Mouse (Mus musculus) stomach, embryonic 16.5 days (tissue): ENCODE measurements around the gene Srrm4. TPM values are rescaled to one million over a fixed set of nuclear protein-coding genes. Genes with fewer than 3 reads are reported as not detected.

Experiments used
- ATAC-seq: fragments of 200-750 bp; cut with Nextera tagmentation; 2 replicates; pipeline ENCODE4 v1.8.0; 2017; ENCODE audit warnings: moderate number of reproducible peaks, moderate TSS enrichment; ENCODE audit not compliant: insufficient read depth, low FRiP score
- H3K27ac ChIP-seq: fragments of 300-500 bp; sonication (generic); 2 replicates; pipeline ENCODE4 v1.5.1; 2014; ENCODE audit warnings: low read length
- H3K27me3 ChIP-seq: fragments of 300-500 bp; sonication (generic); 2 replicates; pipeline ENCODE4 v1.6.1; 2014; ENCODE audit warnings: low read length, control low read depth, mixed read lengths; ENCODE audit not compliant: control insufficient read depth, insufficient read depth
- H3K36me3 ChIP-seq: fragments of 300-500 bp; sonication (generic); 2 replicates; pipeline ENCODE4 v1.6.1; 2014; ENCODE audit warnings: low read length; ENCODE audit not compliant: control insufficient read depth, insufficient read depth
- H3K4me1 ChIP-seq: fragments of 300-500 bp; sonication (generic); 2 replicates; pipeline ENCODE4 v1.6.1; 2014; ENCODE audit warnings: low read length, control low read depth, mixed read lengths; ENCODE audit not compliant: control insufficient read depth, insufficient read depth
- H3K4me2 ChIP-seq: fragments of 300-500 bp; sonication (generic); 2 replicates; pipeline ENCODE4 v1.6.1; 2014; ENCODE audit warnings: low read depth, low read length, mixed read lengths
- H3K4me3 ChIP-seq: fragments of 300-500 bp; sonication (generic); replicated peaks from 2 replicates; pipeline ENCODE4 v1.5.1; 2014; ENCODE audit warnings: mild to moderate bottlenecking, low read length
- H3K9ac ChIP-seq: fragments of 300-500 bp; sonication (generic); 2 replicates; pipeline ENCODE4 v1.6.1; 2014; ENCODE audit warnings: low read length
- H3K9me3 ChIP-seq: fragments of 300-500 bp; sonication (generic); replicated peaks from 2 replicates; pipeline ENCODE4 v1.6.1; 2016; ENCODE audit warnings: low read length, control low read depth; ENCODE audit not compliant: control insufficient read depth
- WGBS: fragments of 180-500 bp; shearing (Covaris S2); extraction: QIAGEN DNeasy Blood & Tissue Kit; methylation state at CpG from one replicate; pipeline ENCODE4 v1.1.7; 2014; 5-methylcytosine and 5-hydroxymethylcytosine counted together
- polyA plus RNA-seq: library from polyadenylated mRNA; unstranded; fragments of >200 nt; fragmentation: Nextera tagmentation; extraction: Ambion mirVana; gene quantifications from 2 replicates; pipeline ENCODE4 v1.2.1, GENCODE M21; 2015

Gene Srrm4
- polyA plus RNA-seq, 1 experiment from 2014 or later = 1.3 TPM

GRCm38 (mm10) chr5:116498880-116499640 lies 92.6 kb downstream of the Srrm4 start:
- Histone ChIP-seq H3K27me3 (no peaks in the 10 kb centered on the region), H3K4me1 (no peaks in the 10 kb centered on the region), H3K27ac (no peak overlapping the region), H3K4me3 (no peak overlapping the region), H3K9ac (no peak overlapping the region), H3K4me2 (no peak overlapping the region), H3K9me3 (no peaks in the 10 kb centered on the region), H3K36me3 (no peaks in the 10 kb centered on the region)
- ATAC-seq = no peak
- WGBS = 58% methylated on average over 19 of the region's 19 CpGs

GRCm38 (mm10) chr5:116497866-116498265 lies 93.8 kb downstream of the Srrm4 start:
- ATAC-seq = no peak
- H3K4me3 ChIP-seq = no peak overlapping the region
- 84% methylated on average over 5 of the region's 5 CpGs for WGBS
- no peaks in the 10 kb centered on the region for H3K36me3 ChIP-seq
- H3K27me3 ChIP-seq = no peaks in the 10 kb centered on the region
- H3K4me2 ChIP-seq = no peak overlapping the region
- no peaks in the 10 kb centered on the region for H3K9me3 ChIP-seq
- H3K9ac ChIP-seq = no peak overlapping the region
- no peak overlapping the region for H3K27ac ChIP-seq
- H3K4me1 ChIP-seq = no peaks in the 10 kb centered on the region

DNA sequence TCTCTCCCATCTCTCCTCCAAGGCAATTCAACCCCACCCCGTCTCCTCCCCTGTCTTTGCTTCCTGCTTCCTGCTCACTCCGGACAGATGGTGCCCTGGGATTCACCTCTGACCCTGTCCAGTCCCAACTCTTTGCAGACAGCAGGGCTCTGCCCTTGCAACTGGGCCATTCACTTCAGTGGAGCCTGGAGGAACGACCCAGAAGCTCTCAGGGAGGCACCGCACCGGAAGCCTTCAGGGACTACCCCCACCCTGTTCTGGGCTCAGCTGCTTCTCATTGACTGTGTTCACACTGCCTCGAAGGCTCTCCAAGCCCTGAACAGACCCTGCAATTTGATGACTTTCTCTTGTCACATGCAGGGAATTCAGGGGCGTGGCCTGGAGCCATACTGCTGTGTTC lies 94.4 kb downstream of the Srrm4 start:
- ATAC-seq = no peak
- WGBS = 23% methylated on average over 7 of the region's 7 CpGs

DNA sequence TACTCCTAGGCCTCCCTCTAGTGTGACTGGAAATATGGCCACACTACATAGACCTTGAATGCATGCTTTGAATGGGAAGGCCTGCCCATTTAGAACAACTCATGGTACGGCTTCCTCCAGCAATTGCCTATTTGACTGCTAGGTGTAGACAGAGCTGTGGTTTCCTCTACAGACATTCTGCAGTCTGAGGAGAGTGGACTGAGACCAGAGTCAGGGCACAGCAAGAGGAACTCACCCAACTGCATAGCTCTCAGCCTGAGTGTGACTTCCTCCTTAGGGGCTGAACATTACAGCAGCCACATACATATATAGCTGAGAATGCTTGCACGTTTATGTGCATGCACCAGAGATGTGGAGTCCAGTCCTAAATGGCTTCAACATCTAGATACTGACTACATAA lies 94.9 kb downstream of the Srrm4 start:
- H3K9me3 ChIP-seq = no peaks in the 10 kb centered on the region
- no peak overlapping the region for H3K9ac ChIP-seq
- H3K4me2 ChIP-seq = no peak overlapping the region
- WGBS = 65% methylated on average over 2 of the region's 2 CpGs
- no peak overlapping the region for H3K4me3 ChIP-seq
- no peak overlapping the region for H3K27ac ChIP-seq
- H3K36me3 ChIP-seq = no peaks in the 10 kb centered on the region
- no peaks in the 10 kb centered on the region for H3K27me3 ChIP-seq
- no peaks in the 10 kb centered on the region for H3K4me1 ChIP-seq
- no peak for ATAC-seq

More for the DNA sequence above, 94.4 kb downstream of the Srrm4 start:
- Histone ChIP-seq H3K27me3 (no peaks in the 10 kb centered on the region), H3K27ac (no peak overlapping the region), H3K4me1 (no peaks in the 10 kb centered on the region), H3K4me2 (no peak overlapping the region), H3K9me3 (no peaks in the 10 kb centered on the region), H3K9ac (no peak overlapping the region), H3K36me3 (no peaks in the 10 kb centered on the region), H3K4me3 (no peak overlapping the region)

DNA sequence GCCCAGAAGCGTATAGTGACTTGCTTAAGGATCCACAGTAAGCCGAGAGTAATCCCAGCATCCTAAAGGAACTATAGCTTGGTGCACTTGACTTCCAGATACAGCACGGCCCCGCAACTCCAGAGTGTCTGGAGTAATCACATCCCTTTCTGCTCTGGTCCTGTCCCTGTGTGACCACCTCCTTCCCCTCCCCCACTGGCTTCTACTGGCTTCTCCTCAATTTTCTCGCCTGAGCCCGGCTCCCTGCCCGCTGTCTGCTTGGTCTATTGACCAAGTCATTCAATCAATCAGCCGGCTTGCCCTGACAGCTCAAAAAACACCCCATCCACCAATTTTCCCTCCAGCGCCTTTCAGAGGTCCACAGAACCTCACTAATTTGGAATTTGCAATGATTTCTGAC lies 96.2 kb downstream of the Srrm4 start:
- Histone ChIP-seq H3K9ac (no peak overlapping the region), H3K4me1 (no peaks in the 10 kb centered on the region), H3K27ac (no peak overlapping the region), H3K4me2 (no peak overlapping the region), H3K4me3 (no peak overlapping the region), H3K36me3 (no peaks in the 10 kb centered on the region), H3K27me3 (no peaks in the 10 kb centered on the region), H3K9me3 (no peaks in the 10 kb centered on the region)
- no peak for ATAC-seq
- 60% methylated on average over 9 of the region's 9 CpGs for WGBS

DNA sequence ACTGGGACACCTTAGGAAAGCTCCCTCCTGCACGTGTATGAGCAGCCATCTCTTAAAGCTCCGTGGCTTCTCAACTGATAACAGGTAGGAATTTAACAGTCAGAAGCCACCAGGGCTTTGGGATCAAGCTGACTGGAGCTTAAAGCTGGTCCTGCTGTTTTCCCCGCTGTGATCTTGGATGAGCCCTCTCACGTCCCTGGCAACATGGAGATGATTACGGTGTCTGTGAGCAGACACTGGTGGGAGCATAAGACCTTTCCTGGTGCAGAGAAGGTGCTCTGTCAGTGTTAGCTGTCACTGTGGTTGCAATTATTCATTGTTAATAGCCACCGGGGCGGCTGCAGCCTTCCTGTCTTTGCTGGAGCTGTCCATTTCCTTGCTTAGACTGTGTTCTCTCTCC lies 97.2 kb downstream of the Srrm4 start:
- no peaks in the 10 kb centered on the region for H3K9me3 ChIP-seq
- ATAC-seq = no peak
- 38% methylated on average over 7 of the region's 7 CpGs for WGBS

DNA sequence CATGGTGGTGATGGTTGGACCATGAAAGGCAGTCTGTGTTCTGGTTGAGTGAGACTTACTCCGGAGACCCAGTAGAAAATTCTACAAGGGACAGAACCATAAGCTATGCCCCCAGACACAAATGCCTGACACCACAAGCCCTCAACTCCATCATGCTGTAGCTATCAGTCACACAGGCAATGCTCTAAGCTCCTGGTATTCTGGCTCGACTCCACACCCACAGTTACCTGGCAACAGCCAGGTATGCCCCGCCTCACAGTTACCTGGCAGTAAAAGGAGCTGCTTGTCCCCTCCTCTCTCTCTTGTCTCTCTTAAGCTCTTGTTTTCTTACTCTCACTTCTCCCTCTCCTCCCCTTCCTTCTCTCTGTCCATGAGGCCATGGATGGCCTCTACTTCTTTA lies 98.9 kb downstream of the Srrm4 start:
- no peak overlapping the region for H3K27ac ChIP-seq
- no peak overlapping the region for H3K4me2 ChIP-seq
- H3K36me3 ChIP-seq = no peaks in the 10 kb centered on the region
- ATAC-seq = no peak
- no peak overlapping the region for H3K4me3 ChIP-seq
- no peaks in the 10 kb centered on the region for H3K27me3 ChIP-seq
- H3K9ac ChIP-seq = no peak overlapping the region
- H3K9me3 ChIP-seq = no peaks in the 10 kb centered on the region
- 71% methylated on average over 3 of the region's 3 CpGs for WGBS
- no peaks in the 10 kb centered on the region for H3K4me1 ChIP-seq

More for the DNA sequence above, 97.2 kb downstream of the Srrm4 start:
- Histone ChIP-seq H3K27me3 (no peaks in the 10 kb centered on the region), H3K27ac (no peak overlapping the region), H3K4me3 (no peak overlapping the region), H3K9ac (no peak overlapping the region), H3K4me1 (no peaks in the 10 kb centered on the region), H3K36me3 (no peaks in the 10 kb centered on the region), H3K4me2 (no peak overlapping the region)

GRCm38 (mm10) chr5:116491794-116492420 lies 99.7 kb downstream of the Srrm4 start:
- Histone ChIP-seq H3K9ac (no peak overlapping the region), H3K36me3 (no peaks in the 10 kb centered on the region), H3K4me3 (no peak overlapping the region), H3K4me2 (no peak overlapping the region), H3K9me3 (no peaks in the 10 kb centered on the region), H3K4me1 (no peaks in the 10 kb centered on the region), H3K27ac (no peak overlapping the region), H3K27me3 (no peaks in the 10 kb centered on the region)
- WGBS = 52% methylated on average over 12 of the region's 12 CpGs
- ATAC-seq = no peak

DNA sequence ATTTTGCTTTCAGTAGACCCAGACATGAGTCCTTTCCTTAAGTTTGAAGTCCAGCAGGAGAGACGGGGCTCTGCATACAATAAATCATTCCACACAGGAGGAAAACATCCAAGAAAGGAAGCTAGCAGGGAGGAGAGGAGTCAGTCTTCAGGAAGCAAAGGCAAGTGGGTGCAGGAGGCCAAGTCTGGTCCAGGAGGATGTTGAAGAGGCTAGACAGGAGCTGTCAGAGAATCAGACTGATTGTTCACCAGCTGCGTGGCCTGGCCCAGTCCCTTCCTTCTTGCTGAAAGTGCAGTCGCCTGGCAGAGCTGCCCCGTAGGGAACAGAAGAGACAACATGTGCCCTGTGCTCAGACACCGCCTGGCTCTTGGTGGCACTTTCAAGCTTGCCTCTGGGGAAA lies 100.8 kb downstream of the Srrm4 start:
- Histone ChIP-seq H3K36me3 (no peaks in the 10 kb centered on the region), H3K4me3 (no peak overlapping the region), H3K4me1 (no peaks in the 10 kb centered on the region), H3K4me2 (no peak overlapping the region), H3K27me3 (no peaks in the 10 kb centered on the region), H3K9ac (no peak overlapping the region), H3K27ac (no peak overlapping the region), H3K9me3 (no peaks in the 10 kb centered on the region)
- no peak for ATAC-seq
- WGBS = 55% methylated on average over 5 of the region's 5 CpGs
